Mouse (Mus musculus): ENCODE measurements around the gene Unc13d. TPM values are rescaled to one million over a fixed set of nuclear protein-coding genes. Genes with fewer than 3 reads are reported as not detected.
"Not testable (repeated sequence)": the region's sequence is repeated elsewhere in the genome, so short reads cannot be mapped to it uniquely, and the experiment has no call there.

The Unc13d gene
- polyA plus RNA-seq, 1 experiment from 2014 or later: 2.3 TPM

GRCm38 (mm10) chr11:116023771-116024355 is 53.9 kb downstream of the Unc13d start:
- peak overlapping the region; percentile 99 for H3K9ac ChIP-seq (ENCODE audit: low read length)

GRCm38 (mm10) chr11:116023074-116023770 is 54.5 kb downstream of the Unc13d start:
- not testable (repeated sequence) for H3K36me3 ChIP-seq (ENCODE audit: control insufficient read depth, insufficient read depth, low read length); DNase-seq (ENCODE audit: low spot score); ATAC-seq (ENCODE audit: low FRiP score, low TSS enrichment); H3K4me1 ChIP-seq (replicated peaks; ENCODE audit: control insufficient read depth, insufficient read depth); H3K9me3 ChIP-seq (ENCODE audit: control insufficient read depth, low read length); H3K27me3 ChIP-seq (ENCODE audit: control insufficient read depth, insufficient read depth, low read length)
- Histone ChIP-seq H3K27ac (replicated peaks) (peak overlapping the region; percentile 98), H3K4me2 (replicated peaks; ENCODE audit: low read depth) (peak overlapping the region; percentile 44), H3K4me3 (ENCODE audit: low read depth, low read length) (peak overlapping the region; percentile 89), H3K9ac (ENCODE audit: low read length) (peak overlapping the region; percentile 99)
- WGBS: 1% methylated on average over 18 of the region's 18 CpGs

More at GRCm38 (mm10) chr11:116023771-116024355, 53.9 kb downstream of the Unc13d start:
- Histone ChIP-seq H3K4me1 (replicated peaks; ENCODE audit: control insufficient read depth, insufficient read depth) (no peaks in the 10 kb centered on the region), H3K9me3 (ENCODE audit: control insufficient read depth, low read length) (no peaks in the 10 kb centered on the region), H3K36me3 (ENCODE audit: control insufficient read depth, insufficient read depth, low read length) (peaks cover 9% of the 10 kb centered on the region), H3K4me3 (ENCODE audit: low read depth, low read length) (peak overlapping the region; percentile 89), H3K27me3 (ENCODE audit: control insufficient read depth, insufficient read depth, low read length) (no peaks in the 10 kb centered on the region), H3K27ac (replicated peaks) (peak overlapping the region; percentile 98), H3K4me2 (replicated peaks; ENCODE audit: low read depth) (peak overlapping the region; percentile 44)
- peak; percentile 50 for ATAC-seq (ENCODE audit: low FRiP score, low TSS enrichment)
- TF ChIP-seq CTCF (IDR thresholded peaks at IDR 0.05; ENCODE audit: low read depth) (peak; percentile 80), EP300 (optimal IDR thresholded peaks at IDR 0.05) (no peak)
- peak; percentile 85 for DNase-seq (ENCODE audit: low spot score)
- under 1% methylated on average over 54 of the region's 57 CpGs for WGBS

DNA sequence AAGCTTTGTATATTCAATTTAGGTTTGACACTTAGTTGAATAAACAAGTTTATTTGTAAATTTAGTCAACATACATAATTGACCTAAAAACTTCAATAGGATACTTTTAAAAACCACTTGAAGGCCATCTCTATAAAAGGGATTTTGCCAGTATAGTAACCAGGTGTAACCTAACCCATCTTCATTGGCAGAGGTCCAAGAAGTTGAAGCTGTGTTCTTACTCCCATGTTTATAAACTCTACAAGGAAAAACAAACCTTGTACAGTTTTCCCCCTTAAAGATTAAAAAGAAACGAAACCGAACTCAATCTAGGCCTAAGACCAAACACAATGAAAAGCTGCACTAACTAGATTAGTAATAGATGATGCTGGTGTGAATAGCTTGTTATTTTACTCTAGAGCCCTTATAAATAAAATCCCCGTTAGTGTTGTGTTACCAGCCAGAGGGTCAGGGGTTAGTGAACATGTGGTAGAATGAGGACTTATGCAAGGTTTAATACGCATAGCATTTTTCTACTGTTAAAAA is 55.4 kb downstream of the Unc13d start:
- no peak for ATAC-seq (ENCODE audit: low FRiP score, low TSS enrichment)
- Histone ChIP-seq H3K36me3 (ENCODE audit: control insufficient read depth, insufficient read depth, low read length) (peaks cover 9% of the 10 kb centered on the region), H3K27me3 (ENCODE audit: control insufficient read depth, insufficient read depth, low read length) (no peaks in the 10 kb centered on the region), H3K4me1 (replicated peaks; ENCODE audit: control insufficient read depth, insufficient read depth) (no peaks in the 10 kb centered on the region), H3K4me3 (ENCODE audit: low read depth, low read length) (peak overlapping the region; percentile 40), H3K27ac (replicated peaks) (no peak overlapping the region), H3K9me3 (ENCODE audit: control insufficient read depth, low read length) (no peaks in the 10 kb centered on the region), H3K4me2 (replicated peaks; ENCODE audit: low read depth) (peak overlapping the region; percentile 53), H3K9ac (ENCODE audit: low read length) (peak overlapping the region; percentile 47)
- 28% methylated on average over 4 of the region's 4 CpGs for WGBS
- TF ChIP-seq CTCF (IDR thresholded peaks at IDR 0.05; ENCODE audit: low read depth): no peak
- peak; percentile 2 for TF ChIP-seq EP300 (optimal IDR thresholded peaks at IDR 0.05)
- no peak for DNase-seq (ENCODE audit: low spot score)

- Histone ChIP-seq H3K4me3 (ENCODE audit: low read depth, low read length) (peak overlapping the region; percentile 40), H3K36me3 (ENCODE audit: control insufficient read depth, insufficient read depth, low read length) (peaks cover 9% of the 10 kb centered on the region), H3K4me1 (replicated peaks; ENCODE audit: control insufficient read depth, insufficient read depth) (no peaks in the 10 kb centered on the region), H3K9ac (ENCODE audit: low read length) (no peak overlapping the region), H3K27me3 (ENCODE audit: control insufficient read depth, insufficient read depth, low read length) (no peaks in the 10 kb centered on the region), H3K4me2 (replicated peaks; ENCODE audit: low read depth) (peak overlapping the region; percentile 25; the same call in 1 of the 2 replicates), H3K27ac (replicated peaks) (0 out of 2 replicates have a peak overlapping the region, but pooled peaks have one; percentile 5), H3K9me3 (ENCODE audit: control insufficient read depth, low read length) (no peaks in the 10 kb centered on the region)
- DNase-seq (ENCODE audit: low spot score): no peak
- WGBS: 50% methylated on average over 6 of the region's 6 CpGs
- no peak for ATAC-seq (ENCODE audit: low FRiP score, low TSS enrichment)
- TF ChIP-seq CTCF (IDR thresholded peaks at IDR 0.05; ENCODE audit: low read depth) (no peak), EP300 (optimal IDR thresholded peaks at IDR 0.05) (peak; percentile 25)
These were observed 56.2 kb downstream of the Unc13d start for GRCm38 (mm10) chr11:116021328-116022220.

DNA sequence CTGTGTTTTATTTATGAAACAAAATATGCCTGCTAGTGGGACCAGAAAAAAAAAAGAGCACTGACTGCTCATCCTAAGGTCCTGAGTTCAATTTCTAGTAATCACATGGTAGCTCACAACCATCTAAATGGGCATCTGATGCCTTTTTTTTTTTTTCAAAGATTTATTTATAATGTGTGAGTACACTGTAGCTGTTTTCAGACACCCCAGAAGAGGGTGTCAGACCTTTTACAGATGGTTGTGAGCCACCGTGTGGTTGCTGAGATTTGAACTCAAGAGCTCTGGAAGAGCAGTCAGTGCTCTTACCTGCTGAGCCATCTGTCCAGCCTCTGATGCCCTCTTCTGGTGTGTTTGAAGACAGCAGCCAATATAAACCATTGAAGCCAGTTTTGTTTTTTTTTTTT is 57.2 kb downstream of the Unc13d start:
- H3K27me3 ChIP-seq (ENCODE audit: control insufficient read depth, insufficient read depth, low read length): no peaks in the 10 kb centered on the region
- H3K4me3 ChIP-seq (ENCODE audit: low read depth, low read length): no peak overlapping the region
- H3K36me3 ChIP-seq (ENCODE audit: control insufficient read depth, insufficient read depth, low read length): peaks cover 9% of the 10 kb centered on the region
- H3K4me1 ChIP-seq (replicated peaks; ENCODE audit: control insufficient read depth, insufficient read depth): no peaks in the 10 kb centered on the region
- no peak overlapping the region for H3K4me2 ChIP-seq (replicated peaks; ENCODE audit: low read depth)
- WGBS: 36% methylated on average over 1 of the region's 1 CpGs
- TF ChIP-seq CTCF (IDR thresholded peaks at IDR 0.05; ENCODE audit: low read depth) (peak; percentile 57), EP300 (optimal IDR thresholded peaks at IDR 0.05) (no peak)
- H3K9me3 ChIP-seq (ENCODE audit: control insufficient read depth, low read length): no peaks in the 10 kb centered on the region
- no peak for ATAC-seq (ENCODE audit: low FRiP score, low TSS enrichment)
- DNase-seq (ENCODE audit: low spot score): no peak
- H3K27ac ChIP-seq (replicated peaks): no peak overlapping the region
- H3K9ac ChIP-seq (ENCODE audit: low read length): no peak overlapping the region

All from stomach, postnatal 0 days (tissue).